Mouse (Mus musculus) C2C12 (cell line): ENCODE results near the gene Edar.

ENCODE experiments used
- CEBPB ChIP-seq: IDR thresholded peaks from one replicate; pipeline ENCODE4 v1.6.1; 2011; ENCODE audit warnings: low read depth, mild to moderate bottlenecking, control low read depth, moderate library complexity
- CTCF ChIP-seq: IDR thresholded peaks from one replicate; pipeline ENCODE4 v1.5.1; 2011; ENCODE audit not compliant: control insufficient read depth, insufficient read depth, insufficient read length
- MAX ChIP-seq: IDR thresholded peaks from one replicate; pipeline ENCODE4 v1.6.1; 2011; ENCODE audit warnings: mild to moderate bottlenecking, control low read depth
- MYOD1 ChIP-seq: IDR thresholded peaks from one replicate; pipeline ENCODE4 v1.6.1; 2011; ENCODE audit warnings: low read depth; ENCODE audit not compliant: control insufficient read depth, insufficient read length

DNA sequence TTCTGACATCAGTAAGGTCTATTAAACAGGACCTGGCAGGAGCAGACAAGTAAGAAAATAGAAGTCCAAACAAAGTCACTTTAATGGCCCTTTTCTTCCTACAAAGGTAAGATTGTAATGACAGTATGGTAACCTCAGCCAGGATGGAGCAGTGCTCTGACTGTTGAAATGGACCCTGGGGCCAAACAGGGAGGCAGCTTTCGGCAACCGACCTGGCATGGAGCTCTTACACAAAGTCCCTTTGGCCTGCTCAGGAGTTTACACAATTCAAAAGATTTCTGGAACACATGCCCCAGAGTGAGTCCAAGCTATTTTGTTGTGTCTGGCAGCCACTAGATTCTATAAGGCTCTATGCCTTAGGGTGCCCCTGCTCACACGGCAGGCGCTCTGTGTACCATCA, 33.6 kb upstream of the Edar start:
- TF ChIP-seq CTCF (no peak), MAX (no peak), CEBPB (no peak), MYOD1 (no peak)
